In the genomic region with DNA sequence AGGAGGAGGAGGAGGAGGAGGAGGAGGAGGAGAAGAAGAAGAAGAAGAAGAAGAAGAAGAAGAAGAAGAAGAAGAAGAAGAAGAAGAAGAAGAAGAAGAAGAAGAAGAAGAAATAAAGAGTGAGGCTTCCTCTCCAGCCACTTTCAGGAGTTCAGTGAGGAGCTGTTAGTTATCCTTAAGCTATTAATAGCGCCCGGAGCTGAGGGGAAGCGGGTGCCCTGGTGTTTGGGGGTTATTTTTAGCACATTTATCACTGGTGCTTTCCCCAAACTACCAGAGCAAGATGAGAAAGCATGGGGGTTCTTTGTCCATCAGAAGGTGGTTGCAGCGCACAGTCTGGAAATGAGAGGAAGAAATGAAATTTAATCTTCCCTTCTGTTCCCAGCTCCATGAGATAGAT, we compare ENCODE assay signal across 31 mouse cellular contexts.
A peak's percentile ranks its signal among the peaks of the same experiment; 100 is the strongest.
DNase-seq lines count a peak whose midpoint lies in the region; ATAC-seq and TF ChIP-seq lines count a peak whose summit lies in the region.
"Had no signal": no experiment of that assay in that cellular context is flagged by ENCODE, and none has a peak within 500 bp of the region (broad histone marks: within the 10 kb centered on the region; RNA-seq: fewer than 3 reads in every experiment).

No protein-coding gene starts in this region.

- no peak for TF ChIP-seq CTCF in heart, adult 2 months (IDR thresholded peaks at IDR 0.05)

- TF ChIP-seq POLR2A in heart, adult 2 months (IDR thresholded peaks at IDR 0.05; ENCODE audit: insufficient read depth, low read depth, low read length): no peak

- H3K9ac ChIP-seq in heart, adult 2 months (ENCODE audit: low read depth, low read length): no peak overlapping the region
- H3K9ac ChIP-seq in heart, embryonic 15.5 days: no peak overlapping the region
- H3K9ac ChIP-seq: embryonic facial prominence, embryonic 13.5 days; forebrain, postnatal 0 days; hindbrain, embryonic 15.5 days; limb, embryonic 13.5 days; liver, embryonic 13.5 days; midbrain, embryonic 13.5 days; neural tube, embryonic 13.5 days; stomach, embryonic 15.5 days had no signal

- H3K4me2 ChIP-seq in heart, embryonic 15.5 days: peak overlapping the region; percentile 44
- H3K4me2 ChIP-seq: embryonic facial prominence, embryonic 13.5 days; hindbrain, embryonic 15.5 days; limb, embryonic 13.5 days; liver, embryonic 13.5 days; midbrain, embryonic 13.5 days; neural tube, embryonic 13.5 days; stomach, embryonic 15.5 days had no signal

- TF ChIP-seq EP300 in heart, adult 2 months (IDR thresholded peaks at IDR 0.05; ENCODE audit: insufficient read depth, low read depth, low read length): no peak

- intact Hi-C loops in heart, adult 2 months (cut with DNase I): no loop called here
- intact Hi-C loops in heart, postnatal 25 days (cut with DNase I): no loop called here

- H3K27me3 ChIP-seq in heart, adult 2 months (ENCODE audit: control insufficient read depth, insufficient read depth, low read length): no peaks in the 10 kb centered on the region
- H3K27me3 ChIP-seq in heart, embryonic 10.5 days (ENCODE audit: insufficient read depth, poor library complexity, severe bottlenecking): no peaks in the 10 kb centered on the region
- no peaks in the 10 kb centered on the region for H3K27me3 ChIP-seq in heart, embryonic 15.5 days
- H3K27me3 ChIP-seq: embryonic facial prominence, embryonic 13.5 days; hindbrain, embryonic 15.5 days; limb, embryonic 13.5 days; liver, embryonic 13.5 days; megakaryocyte, embryonic 14.5 days; midbrain, embryonic 13.5 days; neural tube, embryonic 13.5 days; stomach, embryonic 15.5 days had no signal

- no peak overlapping the region for H3K4me3 ChIP-seq in heart, adult 2 months
- no peak overlapping the region for H3K4me3 ChIP-seq in heart, embryonic 10.5 days
- no peak overlapping the region for H3K4me3 ChIP-seq in heart, embryonic 15.5 days
- H3K4me3 ChIP-seq: embryonic facial prominence, embryonic 13.5 days; hindbrain, embryonic 10.5 days; hindbrain, embryonic 15.5 days; left cerebral cortex, adult 2 months; limb, embryonic 13.5 days; liver, embryonic 13.5 days; megakaryocyte, embryonic 14.5 days; midbrain, embryonic 13.5 days; neural tube, embryonic 13.5 days; stomach, embryonic 15.5 days had no signal

- peak in 1 of 2 experiments; percentile 20 for DNase-seq in heart, adult 2 months
- DNase-seq in heart, postnatal 25 days (ENCODE audit: low spot score): no peak
- DNase-seq in heart, embryonic 10.5 days (ENCODE audit: low spot score): no peak
- DNase-seq in skeletal muscle tissue, adult 2 months (ENCODE audit: low read depth, low spot score): peak; percentile 69
- DNase-seq in liver: no peak
- DNase-seq in testis, postnatal 14 days (ENCODE audit: low spot score): no peak
- DNase-seq: adrenal gland, adult 2 months; adrenal gland, postnatal 36 days; cerebellum, adult 18-20 months; cerebellum, postnatal 10 days; forebrain, postnatal 0 days; kidney, adult 11 months; kidney, postnatal 14 days; liver, embryonic 13.5 days; lung, adult 18-20 months; lung, postnatal 4 days; thymus, postnatal 25 days had no signal

- H3K79me2 ChIP-seq in heart, adult 2 months (replicated peaks; ENCODE audit: control insufficient read depth, insufficient read depth, low read length): no peaks in the 10 kb centered on the region

- WGBS in heart, adult 2 months: 25% methylated on average over 4 of the region's 4 CpGs
- 31% methylated on average over 4 of the region's 4 CpGs for WGBS in heart, embryonic 10.5 days
- 21% methylated on average over 4 of the region's 4 CpGs for WGBS in heart, embryonic 15.5 days

- H3K4me1 ChIP-seq in heart, adult 2 months (ENCODE audit: control insufficient read depth, insufficient read depth, low read length): no peaks in the 10 kb centered on the region
- peaks cover 54% of the 10 kb centered on the region for H3K4me1 ChIP-seq in heart, embryonic 10.5 days
- peaks cover 26% of the 10 kb centered on the region for H3K4me1 ChIP-seq in heart, embryonic 15.5 days (replicated peaks)
- H3K4me1 ChIP-seq: liver, embryonic 13.5 days; megakaryocyte, embryonic 14.5 days; stomach, embryonic 15.5 days had no signal

- H3K27ac ChIP-seq in heart, adult 2 months: peak overlapping the region; percentile 60
- peak overlapping the region; percentile 62 for H3K27ac ChIP-seq in heart, embryonic 10.5 days
- peak overlapping the region; percentile 78 for H3K27ac ChIP-seq in heart, embryonic 15.5 days
- H3K27ac ChIP-seq: embryonic facial prominence, embryonic 13.5 days; hindbrain, embryonic 10.5 days; hindbrain, embryonic 15.5 days; left cerebral cortex, adult 2 months; limb, embryonic 13.5 days; liver, embryonic 13.5 days; midbrain, embryonic 13.5 days; neural tube, embryonic 13.5 days; stomach, embryonic 15.5 days had no signal

- no peaks in the 10 kb centered on the region for H3K36me3 ChIP-seq in heart, adult 2 months (ENCODE audit: control insufficient read depth, insufficient read depth, low read length)
- H3K36me3 ChIP-seq in heart, embryonic 10.5 days: no peaks in the 10 kb centered on the region
- no peaks in the 10 kb centered on the region for H3K36me3 ChIP-seq in heart, embryonic 15.5 days
- H3K36me3 ChIP-seq: embryonic facial prominence, embryonic 13.5 days; hindbrain, embryonic 10.5 days; hindbrain, embryonic 15.5 days; limb, embryonic 13.5 days; liver, embryonic 13.5 days; midbrain, embryonic 13.5 days; neural tube, embryonic 13.5 days; stomach, embryonic 15.5 days had no signal

- ATAC-seq in heart, embryonic 15.5 days (replicated peaks; ENCODE audit: insufficient number of reproducible peaks, insufficient read depth, low FRiP score, low read depth): peak; percentile 83
- ATAC-seq: activated CD4-positive, CD25-positive, alpha-beta regulatory T cell, adult 4 months; CD4-positive, CD25-positive, alpha-beta regulatory T cell, adult 4 months; forebrain, postnatal 0 days; inflammation-experienced regulatory T-cells, adult 6 months; lung, postnatal 0 days; midbrain, embryonic 13.5 days had no signal

- H3K9me3 ChIP-seq in heart, embryonic 10.5 days: no peaks in the 10 kb centered on the region
- H3K9me3 ChIP-seq in heart, embryonic 15.5 days (replicated peaks): no peaks in the 10 kb centered on the region
- H3K9me3 ChIP-seq: embryonic facial prominence, embryonic 13.5 days; hindbrain, embryonic 10.5 days; hindbrain, embryonic 15.5 days; limb, embryonic 13.5 days; liver, embryonic 13.5 days; midbrain, embryonic 13.5 days; neural tube, embryonic 13.5 days; stomach, embryonic 15.5 days had no signal
